Mouse (Mus musculus) lung, embryonic 15.5 days (tissue): ENCODE measurements around the gene Fstl5. TPM values are rescaled to one million over a fixed set of nuclear protein-coding genes. Genes with fewer than 3 reads are reported as not detected.

ENCODE experiments used
- ATAC-seq: fragments of 200-750 bp; cut with Nextera tagmentation; 2 replicates; pipeline ENCODE4 v1.8.0; 2017; ENCODE audit warnings: moderate number of reproducible peaks, borderline replicate concordance; ENCODE audit not compliant: low FRiP score, low TSS enrichment; ENCODE audit errors: extremely low read depth
- H3K27ac ChIP-seq: fragments of 300-500 bp; sonication (generic); 2 replicates; pipeline ENCODE4 v1.5.1; 2015; ENCODE audit warnings: moderate library complexity, mild to moderate bottlenecking, inconsistent platforms
- H3K27me3 ChIP-seq: fragments of 300-500 bp; sonication (generic); 2 replicates; pipeline ENCODE4 v1.6.1; 2015; ENCODE audit warnings: inconsistent platforms
- H3K36me3 ChIP-seq: fragments of 300-500 bp; sonication (generic); 2 replicates; pipeline ENCODE4 v1.6.1; 2015; ENCODE audit warnings: inconsistent platforms
- H3K4me1 ChIP-seq: fragments of 300-500 bp; sonication (generic); 2 replicates; pipeline ENCODE4 v1.6.1; 2015; ENCODE audit warnings: inconsistent platforms
- H3K4me2 ChIP-seq: fragments of 300-500 bp; sonication (generic); 2 replicates; pipeline ENCODE4 v1.6.1; 2015; ENCODE audit warnings: inconsistent platforms, mild to moderate bottlenecking, moderate library complexity
- H3K4me3 ChIP-seq: fragments of 300-500 bp; sonication (generic); 2 replicates; pipeline ENCODE4 v1.5.1; 2015; ENCODE audit warnings: mild to moderate bottlenecking, inconsistent platforms
- H3K9ac ChIP-seq: fragments of 300-500 bp; sonication (generic); 2 replicates; pipeline ENCODE4 v1.6.1; 2015; ENCODE audit warnings: inconsistent platforms
- H3K9me3 ChIP-seq: fragments of 300-500 bp; sonication (generic); 2 replicates; pipeline ENCODE4 v1.6.1; 2016; ENCODE audit warnings: inconsistent platforms
- WGBS: fragments of 180-500 bp; shearing (Covaris S2); methylation state at CpG from one replicate; pipeline ENCODE4 v1.1.7; 2015; 5-methylcytosine and 5-hydroxymethylcytosine counted together
- polyA plus RNA-seq: library from polyadenylated mRNA; unstranded; fragments of >200 nt; fragmentation: Nextera tagmentation; extraction: Ambion mirVana; gene quantifications from 2 replicates; pipeline ENCODE4 v1.2.1, GENCODE M21; 2015

The Fstl5 gene
- polyA plus RNA-seq, 1 experiment from 2014 or later, result 0.25 TPM

DNA sequence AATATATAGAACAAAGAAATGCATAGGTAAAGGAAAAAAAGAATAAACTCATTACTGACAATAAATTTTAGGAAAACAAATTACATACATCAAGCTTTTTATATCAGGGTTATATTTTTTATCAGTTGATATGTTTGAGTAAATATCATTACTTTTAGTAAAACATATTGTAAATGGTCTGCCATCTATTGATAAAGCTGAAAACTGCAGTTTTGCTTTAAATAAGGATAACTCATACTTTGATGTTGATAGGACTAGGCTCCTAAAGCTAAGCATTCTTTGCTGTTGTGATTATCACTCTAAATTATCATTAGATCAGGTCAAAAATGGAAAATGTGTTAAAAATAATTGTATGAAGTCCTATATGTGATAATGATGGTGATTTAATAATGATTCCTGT, 493.3 kb downstream of the Fstl5 start:
- ATAC-seq, result no peak
- H3K4me1 ChIP-seq, result no peaks in the 10 kb centered on the region
- H3K4me2 ChIP-seq, result no peak overlapping the region
- no peaks in the 10 kb centered on the region for H3K36me3 ChIP-seq
- no peak overlapping the region for H3K9ac ChIP-seq
- H3K9me3 ChIP-seq, result no peaks in the 10 kb centered on the region
- no peak overlapping the region for H3K27ac ChIP-seq
- no peaks in the 10 kb centered on the region for H3K27me3 ChIP-seq
- H3K4me3 ChIP-seq, result no peak overlapping the region

DNA sequence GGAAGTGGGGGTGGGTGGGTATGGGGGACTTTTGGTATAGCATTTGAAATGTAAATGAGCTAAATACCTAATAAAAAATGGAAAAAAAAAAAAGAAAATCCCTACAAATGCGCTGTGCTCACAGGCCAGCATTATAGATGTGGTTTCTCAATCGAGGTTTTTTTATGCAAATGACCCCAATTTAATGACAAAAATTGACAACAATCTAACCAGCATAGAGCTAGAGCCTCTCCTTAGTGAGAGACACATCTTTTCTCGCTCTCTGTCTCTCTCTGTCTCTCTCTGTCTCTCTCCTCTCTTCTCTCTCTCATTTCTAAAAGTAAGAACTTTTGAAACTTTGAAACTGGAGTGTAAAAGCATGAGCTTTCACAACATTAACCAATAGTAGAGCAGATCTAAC, 498.4 kb downstream of the Fstl5 start:
- Histone ChIP-seq H3K9ac (no peak overlapping the region), H3K4me2 (no peak overlapping the region), H3K27ac (no peak overlapping the region), H3K4me3 (no peak overlapping the region), H3K4me1 (no peaks in the 10 kb centered on the region), H3K9me3 (no peaks in the 10 kb centered on the region), H3K27me3 (no peaks in the 10 kb centered on the region), H3K36me3 (no peaks in the 10 kb centered on the region)
- 60% methylated on average over 3 of the region's 3 CpGs for WGBS
- no peak for ATAC-seq

DNA sequence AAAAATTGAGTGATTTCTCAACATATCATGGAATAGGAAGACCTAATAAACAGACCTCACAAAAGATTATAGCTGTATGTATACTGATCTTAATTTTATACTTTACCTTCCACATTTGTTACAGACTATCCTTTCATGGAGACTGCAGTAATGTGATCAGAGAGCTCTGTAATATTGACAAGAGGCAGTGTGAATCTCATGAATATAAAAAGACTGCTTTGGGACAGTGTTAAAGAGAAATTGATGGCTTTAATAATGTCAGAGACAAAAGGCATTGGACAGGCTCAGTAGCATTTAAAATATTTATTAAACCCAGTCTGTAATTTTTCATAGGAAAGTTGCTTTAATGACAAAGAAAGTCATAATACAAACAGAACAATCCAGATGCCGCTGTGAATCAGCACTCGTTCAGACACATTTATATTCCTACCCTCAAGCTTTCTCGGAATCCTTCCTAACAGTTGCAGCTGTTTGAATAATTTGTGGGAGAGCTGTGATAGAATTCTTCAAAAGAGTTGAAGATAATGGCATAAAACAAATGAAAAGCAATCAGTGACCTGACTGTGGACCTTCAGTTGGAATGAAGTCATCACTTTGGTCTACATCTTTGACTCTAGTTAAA, 499.0 kb downstream of the Fstl5 start:
- Histone ChIP-seq H3K27ac (no peak overlapping the region), H3K4me1 (no peaks in the 10 kb centered on the region), H3K4me2 (no peak overlapping the region), H3K4me3 (no peak overlapping the region), H3K9me3 (no peaks in the 10 kb centered on the region), H3K36me3 (no peaks in the 10 kb centered on the region), H3K27me3 (no peaks in the 10 kb centered on the region), H3K9ac (no peak overlapping the region)
- 75% methylated on average over 3 of the region's 3 CpGs for WGBS
- no peak for ATAC-seq

DNA sequence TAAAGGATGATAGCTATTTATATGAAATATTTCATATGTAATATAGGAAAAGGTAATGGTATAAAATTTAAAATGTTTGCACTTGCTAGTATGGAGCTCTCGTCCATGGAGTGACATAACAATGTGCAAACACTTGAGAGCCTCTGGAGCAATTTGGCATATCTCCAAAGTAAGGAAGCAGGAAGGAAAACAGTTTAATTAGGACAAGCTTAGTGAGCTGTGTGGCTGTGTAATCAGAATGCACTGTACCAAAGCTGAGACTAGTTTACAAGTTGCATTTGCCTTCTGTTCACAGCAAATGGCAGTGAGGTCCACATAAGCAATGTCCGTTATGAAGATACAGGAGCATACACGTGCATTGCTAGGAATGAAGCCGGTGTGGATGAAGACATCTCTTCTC, 519.1 kb downstream of the Fstl5 start:
- H3K4me3 ChIP-seq, result no peak overlapping the region
- no peaks in the 10 kb centered on the region for H3K9me3 ChIP-seq
- H3K9ac ChIP-seq, result no peak overlapping the region
- H3K4me1 ChIP-seq, result no peaks in the 10 kb centered on the region
- H3K27ac ChIP-seq, result no peak overlapping the region
- WGBS, result 55% methylated on average over 4 of the region's 4 CpGs
- no peak for ATAC-seq
- no peaks in the 10 kb centered on the region for H3K36me3 ChIP-seq
- H3K27me3 ChIP-seq, result no peaks in the 10 kb centered on the region
- H3K4me2 ChIP-seq, result no peak overlapping the region

- ATAC-seq, result no peak
- H3K4me1 ChIP-seq, result no peaks in the 10 kb centered on the region
- no peaks in the 10 kb centered on the region for H3K27me3 ChIP-seq
- no peak overlapping the region for H3K9ac ChIP-seq
- H3K9me3 ChIP-seq, result no peaks in the 10 kb centered on the region
- WGBS, result 80% methylated on average over 1 of the region's 1 CpGs
- H3K4me2 ChIP-seq, result no peak overlapping the region
- no peaks in the 10 kb centered on the region for H3K36me3 ChIP-seq
- no peak overlapping the region for H3K27ac ChIP-seq
- H3K4me3 ChIP-seq, result no peak overlapping the region
These were observed 546.0 kb downstream of the Fstl5 start for GRCm38 (mm10) chr3:76620044-76620443.

DNA sequence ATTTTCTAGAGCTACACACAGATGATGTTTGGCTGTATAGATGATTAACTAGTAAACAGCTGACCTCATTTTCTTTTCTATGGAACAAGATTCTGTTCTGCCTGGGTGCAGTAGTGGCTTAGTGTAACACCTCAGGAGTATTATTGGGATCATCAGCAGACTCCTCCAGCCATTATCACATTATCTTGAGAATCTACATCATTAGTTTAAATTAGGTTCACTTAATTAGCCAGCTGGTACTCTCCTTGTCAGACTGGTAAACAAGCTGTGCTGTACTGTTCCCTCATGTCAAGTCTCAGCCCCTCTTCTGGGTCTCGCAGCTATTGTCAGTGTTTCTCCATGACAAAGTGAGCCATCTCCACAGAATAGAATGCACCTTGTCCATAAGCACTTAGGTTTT, 580.2 kb downstream of the Fstl5 start:
- H3K27me3 ChIP-seq, result no peaks in the 10 kb centered on the region
- no peaks in the 10 kb centered on the region for H3K9me3 ChIP-seq
- no peak for ATAC-seq
- no peaks in the 10 kb centered on the region for H3K4me1 ChIP-seq
- no peak overlapping the region for H3K4me3 ChIP-seq
- 75% methylated on average over 1 of the region's 1 CpGs for WGBS
- no peak overlapping the region for H3K27ac ChIP-seq
- no peak overlapping the region for H3K9ac ChIP-seq
- H3K36me3 ChIP-seq, result no peaks in the 10 kb centered on the region
- H3K4me2 ChIP-seq, result no peak overlapping the region

- no peaks in the 10 kb centered on the region for H3K9me3 ChIP-seq
- no peak overlapping the region for H3K27ac ChIP-seq
- H3K9ac ChIP-seq, result no peak overlapping the region
- 43% methylated on average over 5 of the region's 5 CpGs for WGBS
- H3K4me2 ChIP-seq, result no peak overlapping the region
- H3K36me3 ChIP-seq, result no peaks in the 10 kb centered on the region
- H3K4me3 ChIP-seq, result no peak overlapping the region
- no peak for ATAC-seq
- H3K4me1 ChIP-seq, result no peaks in the 10 kb centered on the region
- no peaks in the 10 kb centered on the region for H3K27me3 ChIP-seq
These were observed 596.8 kb downstream of the Fstl5 start for GRCm38 (mm10) chr3:76670859-76671258.

DNA sequence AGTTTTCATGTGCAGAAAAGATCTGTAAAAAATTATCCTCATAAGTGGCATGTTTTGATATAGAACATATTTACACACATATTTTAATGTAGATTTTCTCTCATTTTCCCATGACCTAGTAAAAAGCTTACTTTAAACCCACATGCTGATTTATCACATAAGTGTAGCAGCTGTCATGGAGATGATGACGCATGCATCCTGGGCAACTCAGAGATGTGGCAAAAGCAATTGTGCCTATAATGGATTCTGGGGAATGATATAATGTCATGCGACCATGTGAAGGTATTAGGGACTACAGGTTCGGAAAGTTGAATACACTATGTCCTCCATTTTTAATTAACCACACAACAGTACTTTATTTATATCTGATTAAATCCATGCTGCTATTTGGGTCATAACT, 601.9 kb downstream of the Fstl5 start:
- H3K4me2 ChIP-seq, result no peak overlapping the region
- no peak overlapping the region for H3K27ac ChIP-seq
- no peak overlapping the region for H3K4me3 ChIP-seq
- H3K4me1 ChIP-seq, result no peaks in the 10 kb centered on the region
- no peak for ATAC-seq
- 87% methylated on average over 3 of the region's 3 CpGs for WGBS
- no peaks in the 10 kb centered on the region for H3K9me3 ChIP-seq
- no peaks in the 10 kb centered on the region for H3K27me3 ChIP-seq
- no peaks in the 10 kb centered on the region for H3K36me3 ChIP-seq
- no peak overlapping the region for H3K9ac ChIP-seq

GRCm38 (mm10) chr3:76679853-76680545, 605.9 kb downstream of the Fstl5 start:
- WGBS, result 63% methylated on average over 5 of the region's 5 CpGs
- H3K4me2 ChIP-seq, result no peak overlapping the region

DNA sequence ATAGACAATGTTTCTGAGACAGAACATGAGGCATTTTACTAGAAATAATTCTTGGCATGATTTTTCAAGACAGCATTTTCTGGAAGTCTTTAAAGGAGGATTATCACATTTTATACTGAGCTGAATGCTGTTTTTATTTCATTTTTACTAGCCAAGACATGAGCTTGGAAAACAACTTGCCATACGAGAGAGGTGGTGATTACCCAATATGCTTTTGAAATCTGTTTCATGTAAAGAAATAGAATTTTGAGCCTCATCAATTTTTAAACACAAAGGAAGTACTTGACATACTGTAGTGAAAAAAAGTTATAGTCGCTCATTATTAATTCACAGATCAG, 606.4 kb downstream of the Fstl5 start:
- no peak overlapping the region for H3K4me3 ChIP-seq
- no peaks in the 10 kb centered on the region for H3K9me3 ChIP-seq
- H3K4me2 ChIP-seq, result no peak overlapping the region
- H3K9ac ChIP-seq, result no peak overlapping the region
- no peaks in the 10 kb centered on the region for H3K4me1 ChIP-seq
- no peaks in the 10 kb centered on the region for H3K27me3 ChIP-seq
- H3K36me3 ChIP-seq, result no peaks in the 10 kb centered on the region
- 62% methylated on average over 2 of the region's 2 CpGs for WGBS
- H3K27ac ChIP-seq, result no peak overlapping the region
- no peak for ATAC-seq

More at GRCm38 (mm10) chr3:76679853-76680545, 605.9 kb downstream of the Fstl5 start:
- no peaks in the 10 kb centered on the region for H3K27me3 ChIP-seq
- no peak for ATAC-seq
- no peak overlapping the region for H3K4me3 ChIP-seq
- no peak overlapping the region for H3K9ac ChIP-seq
- no peak overlapping the region for H3K27ac ChIP-seq
- no peaks in the 10 kb centered on the region for H3K4me1 ChIP-seq
- no peaks in the 10 kb centered on the region for H3K9me3 ChIP-seq
- H3K36me3 ChIP-seq, result no peaks in the 10 kb centered on the region

DNA sequence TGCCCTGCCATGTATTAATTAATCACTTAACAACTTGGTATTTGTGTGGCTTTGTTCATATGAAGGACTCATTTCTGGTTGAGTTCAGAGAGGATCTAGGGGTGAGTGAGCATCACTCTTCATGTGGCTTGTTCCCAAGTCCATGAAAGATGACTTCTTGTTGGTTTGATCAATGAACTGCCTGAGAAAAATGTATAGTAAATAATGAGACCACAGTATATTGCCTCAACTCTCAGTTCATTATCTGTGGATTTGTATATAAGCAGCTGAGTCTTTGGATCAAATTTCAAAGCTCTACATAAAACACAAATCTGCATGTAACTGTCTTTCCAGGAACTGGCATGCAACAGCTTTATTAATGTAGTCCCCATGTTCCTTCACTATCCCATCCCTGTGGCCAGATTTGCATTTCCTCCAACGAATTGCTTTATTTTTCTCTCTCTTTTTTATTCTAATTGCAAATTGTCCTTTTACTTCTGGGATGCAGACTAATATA, 623.1 kb downstream of the Fstl5 start:
- Histone ChIP-seq H3K4me1 (no peaks in the 10 kb centered on the region), H3K4me2 (no peak overlapping the region), H3K36me3 (no peaks in the 10 kb centered on the region), H3K27ac (no peak overlapping the region), H3K4me3 (no peak overlapping the region), H3K9me3 (no peaks in the 10 kb centered on the region), H3K27me3 (no peaks in the 10 kb centered on the region), H3K9ac (no peak overlapping the region)
- ATAC-seq, result peak; percentile 74; the same call in 1 of the 2 replicates
- 33% methylated on average over 1 of the region's 1 CpGs for WGBS

- ATAC-seq, result no peak
- Histone ChIP-seq H3K9ac (no peak overlapping the region), H3K4me3 (no peak overlapping the region), H3K36me3 (no peaks in the 10 kb centered on the region), H3K27ac (no peak overlapping the region), H3K4me1 (no peaks in the 10 kb centered on the region), H3K4me2 (no peak overlapping the region), H3K27me3 (no peaks in the 10 kb centered on the region), H3K9me3 (no peaks in the 10 kb centered on the region)
- WGBS, result 80% methylated on average over 2 of the region's 2 CpGs
These were observed 665.2 kb downstream of the Fstl5 start for GRCm38 (mm10) chr3:76739221-76739620.
